29 mouse cellular contexts compared by ENCODE assay signal in genomic region chr5:144178216-144178615, GRCm38 (mm10). TPM values are rescaled to one million over a fixed set of nuclear protein-coding genes. Genes with fewer than 3 reads are reported as not detected.
"Had no signal": no experiment of that assay in that cellular context is flagged by ENCODE, and none has a peak within 500 bp of the region (broad histone marks: within the 10 kb centered on the region; RNA-seq: fewer than 3 reads in every experiment).

No protein-coding gene starts in this region.

- H3K4me3 ChIP-seq: heart, adult 2 months; heart, embryonic 13.5 days; heart, embryonic 15.5 days; hindbrain, embryonic 13.5 days; hindbrain, embryonic 15.5 days; intestine, embryonic 15.5 days; layer of hippocampus, adult 2 months; left cerebral cortex, adult 2 months; limb, embryonic 10.5 days; limb, embryonic 12.5 days; liver, embryonic 13.5 days; liver, embryonic 15.5 days had no signal

- H3K4me2 ChIP-seq: heart, embryonic 11.5 days; heart, embryonic 13.5 days; heart, embryonic 15.5 days; hindbrain, embryonic 13.5 days; hindbrain, embryonic 15.5 days; intestine, embryonic 15.5 days; limb, embryonic 12.5 days; liver, embryonic 11.5 days; liver, embryonic 13.5 days; liver, embryonic 15.5 days had no signal

- H3K9ac ChIP-seq: heart, embryonic 13.5 days; heart, embryonic 15.5 days; hindbrain, embryonic 13.5 days; hindbrain, embryonic 15.5 days; intestine, embryonic 15.5 days; limb, embryonic 12.5 days; liver, embryonic 13.5 days; liver, embryonic 15.5 days; liver, postnatal 0 days had no signal

- H3K27me3 ChIP-seq: heart, embryonic 13.5 days; heart, embryonic 15.5 days; hindbrain, embryonic 13.5 days; hindbrain, embryonic 15.5 days; intestine, embryonic 15.5 days; limb, embryonic 12.5 days; liver, embryonic 13.5 days; liver, embryonic 15.5 days had no signal

- H3K27ac ChIP-seq: heart, adult 2 months; heart, embryonic 13.5 days; heart, embryonic 15.5 days; hindbrain, embryonic 13.5 days; hindbrain, embryonic 15.5 days; intestine, embryonic 15.5 days; layer of hippocampus, adult 2 months; left cerebral cortex, adult 2 months; limb, embryonic 10.5 days; limb, embryonic 12.5 days; liver, embryonic 13.5 days; liver, embryonic 15.5 days had no signal

- ATAC-seq: inflammation-experienced regulatory T-cells, adult 6 months; intestine, embryonic 15.5 days; intestine, postnatal 0 days; liver, postnatal 0 days had no signal

- DNase-seq: gastrocnemius, postnatal 14 days; gastrocnemius, postnatal 36 days; heart, adult 11 months; heart, adult 2 months; heart, postnatal 14 days; heart, postnatal 36 days; kidney, adult 18-20 months; kidney, adult 8-10 months; kidney, postnatal 10 days; kidney, postnatal 36 days; liver; liver, embryonic 13.5 days; liver, postnatal 0 days had no signal

- H3K4me1 ChIP-seq: hindbrain, embryonic 13.5 days; hindbrain, embryonic 15.5 days; limb, embryonic 10.5 days had no signal

- H3K9me3 ChIP-seq: heart, embryonic 13.5 days; heart, embryonic 15.5 days; hindbrain, embryonic 13.5 days; hindbrain, embryonic 15.5 days; intestine, embryonic 15.5 days; limb, embryonic 10.5 days; limb, embryonic 12.5 days; liver, embryonic 13.5 days; liver, embryonic 15.5 days had no signal

RNA-seq across cellular contexts. Expression of gene Bhlha15, which starts 11.9 kb away (rescaled TPM):
- total RNA-seq: gastrocnemius, adult 18-20 months; gastrocnemius, adult 8-10 months; gastrocnemius, postnatal 14 days; gastrocnemius, postnatal 36 days; heart, adult 2 months; heart, postnatal 14 days; heart, postnatal 36 days had no signal
